Mouse (Mus musculus) spleen, postnatal 36 days (tissue): Measurements from ENCODE around the gene Eif2ak4.
A peak's percentile ranks its signal among the peaks of the same experiment; 100 is the strongest.

ENCODE experiments used
- DNase-seq, 2 experiments: peaks; one replicate each; pipeline ENCODE4 v3.0.0; 2022; ENCODE audit warnings: low spot score in 2 of 2, mixed read lengths in 1 of 2

The Eif2ak4 gene

GRCm38 (mm10) chr2:118404336-118404735 is 15.9 kb downstream of the Eif2ak4 start:
- DNase-seq, result no peak

DNA sequence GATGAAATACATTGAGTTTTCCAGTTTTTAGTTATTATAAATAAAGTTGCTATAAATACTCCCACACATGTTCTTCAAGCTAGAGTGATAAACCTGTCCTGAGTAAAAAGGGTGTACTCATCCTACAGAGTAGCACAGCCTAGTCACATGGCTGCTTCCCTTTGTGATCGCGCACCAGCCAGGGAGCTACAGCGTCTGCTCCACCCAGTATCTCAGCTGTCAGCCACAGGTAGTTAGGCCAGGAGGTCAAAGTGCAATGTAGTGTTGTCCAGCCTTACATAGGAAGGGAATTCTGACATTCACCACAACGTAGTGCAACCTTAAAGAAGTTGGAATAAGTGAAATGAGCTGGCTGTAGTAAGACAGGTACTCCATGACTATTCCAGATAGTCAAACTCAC is 17.1 kb downstream of the Eif2ak4 start:
- no peak for DNase-seq

GRCm38 (mm10) chr2:118406811-118407210 is 18.4 kb downstream of the Eif2ak4 start:
- no peak for DNase-seq

GRCm38 (mm10) chr2:118408336-118408895 is 20.0 kb downstream of the Eif2ak4 start:
- DNase-seq, result no peak

GRCm38 (mm10) chr2:118412821-118413220 is 24.4 kb downstream of the Eif2ak4 start:
- DNase-seq, result no peak

DNA sequence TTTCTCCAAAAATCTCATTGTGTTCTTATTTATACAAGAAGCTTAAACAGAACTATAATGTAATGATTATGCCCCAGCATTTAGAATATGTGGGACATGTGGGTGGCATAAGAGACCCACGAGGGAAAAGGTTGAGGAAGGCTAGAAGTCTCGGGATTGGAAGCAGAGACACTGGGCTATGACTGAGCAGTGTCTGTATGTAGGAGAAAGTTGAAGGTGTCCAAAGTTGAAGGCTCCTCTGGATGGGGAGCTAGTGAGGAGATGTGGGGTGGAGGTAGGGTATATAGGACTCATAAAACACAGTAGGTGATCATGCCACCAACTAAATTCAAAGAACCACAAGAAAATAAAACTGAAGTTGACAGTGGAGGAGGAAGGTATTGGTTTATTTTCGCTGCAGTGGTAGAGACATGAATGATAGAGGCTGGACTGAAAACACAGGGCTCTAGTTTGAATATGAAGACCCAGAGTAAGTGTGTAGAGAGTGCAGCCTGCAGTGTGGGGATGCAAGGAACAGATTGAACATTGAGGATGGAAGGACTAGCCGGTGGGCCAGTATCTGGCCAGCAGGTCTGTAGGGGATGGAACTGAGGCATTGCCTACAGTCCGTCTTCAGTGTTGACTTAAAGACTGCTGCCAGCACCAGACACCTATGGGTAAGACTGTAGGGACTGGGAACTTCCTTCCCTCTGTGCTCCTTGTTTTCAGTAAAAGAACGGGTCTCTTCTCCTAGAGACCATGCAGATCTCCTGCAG is 27.4 kb downstream of the Eif2ak4 start:
- no peak for DNase-seq

GRCm38 (mm10) chr2:118418076-118418475 is 29.7 kb downstream of the Eif2ak4 start:
- no peak for DNase-seq

DNA sequence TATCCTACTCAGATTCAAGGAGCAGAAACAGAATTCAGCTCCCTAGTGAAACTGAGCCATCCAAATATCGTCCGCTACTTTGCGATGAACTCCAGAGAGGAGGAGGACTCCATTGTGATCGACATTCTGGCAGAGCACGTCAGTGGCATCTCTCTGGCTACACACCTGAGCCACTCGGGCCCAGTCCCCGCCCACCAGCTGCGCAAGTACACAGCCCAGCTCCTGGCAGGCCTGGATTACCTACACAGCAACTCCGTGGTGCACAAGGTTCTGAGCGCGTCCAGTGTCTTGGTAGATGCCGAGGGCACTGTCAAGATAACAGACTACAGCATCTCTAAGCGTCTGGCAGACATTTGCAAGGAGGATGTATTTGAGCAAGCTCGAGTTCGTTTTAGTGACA is 33.5 kb downstream of the Eif2ak4 start:
- DNase-seq, result no peak

DNA sequence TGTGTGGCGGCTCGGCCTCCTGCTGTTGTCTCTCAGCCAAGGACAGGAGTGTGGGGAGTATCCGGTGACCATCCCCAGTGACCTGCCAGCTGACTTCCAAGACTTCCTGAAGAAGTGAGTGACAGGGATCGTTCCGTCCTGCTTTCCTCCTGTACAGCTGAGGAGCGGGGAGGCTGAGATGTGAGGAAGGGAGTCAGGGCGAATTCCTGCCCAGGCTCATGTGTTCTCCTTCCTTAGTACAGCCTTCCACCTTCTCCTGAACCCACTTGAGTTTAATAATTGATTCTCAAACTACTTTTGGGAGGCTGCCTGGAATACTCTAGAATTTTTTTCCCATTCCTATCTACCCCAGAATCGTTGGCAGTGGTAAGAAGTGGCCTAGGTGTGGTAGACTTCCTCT is 34.0 kb downstream of the Eif2ak4 start:
- DNase-seq, result no peak

- DNase-seq, result no peak
These were observed 39.9 kb downstream of the Eif2ak4 start for GRCm38 (mm10) chr2:118428296-118428695.

DNA sequence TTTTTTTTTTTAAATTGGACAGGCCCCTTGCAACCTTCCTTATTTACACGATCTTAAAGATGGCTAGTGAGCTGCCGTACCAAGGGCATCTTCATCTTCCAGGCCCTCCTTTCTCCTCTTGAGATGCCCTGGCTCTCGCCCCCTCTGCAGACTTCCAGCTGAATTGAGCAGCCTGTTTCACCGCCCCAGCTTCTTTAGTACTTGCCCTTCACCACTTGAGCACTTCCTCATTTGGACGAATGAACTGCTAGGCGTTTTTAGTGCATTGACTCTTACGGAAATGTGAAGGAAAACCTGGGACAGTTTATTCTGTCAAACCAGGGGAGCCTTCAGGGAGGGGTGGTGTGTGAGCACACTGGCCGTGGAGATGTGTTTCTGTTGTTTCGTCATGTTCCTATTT is 40.9 kb downstream of the Eif2ak4 start:
- no peak for DNase-seq

DNA sequence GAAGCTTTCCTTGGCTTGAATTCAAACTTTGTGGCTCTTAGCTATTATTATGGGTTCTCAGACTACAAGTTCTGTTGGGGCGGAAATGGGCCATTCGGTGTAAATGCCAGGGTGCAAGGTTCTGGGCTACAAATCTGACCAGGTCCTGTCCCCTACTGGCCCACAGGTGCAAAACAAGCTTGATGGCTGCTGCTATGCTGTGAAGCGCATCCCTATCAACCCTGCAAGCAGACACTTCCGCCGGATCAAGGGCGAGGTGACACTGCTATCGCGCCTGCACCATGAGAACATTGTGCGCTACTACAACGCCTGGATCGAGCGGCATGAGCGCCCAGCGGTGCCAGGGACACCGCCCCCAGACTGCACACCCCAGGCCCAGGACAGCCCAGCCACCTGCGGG is 42.2 kb downstream of the Eif2ak4 start:
- DNase-seq, result no peak

DNA sequence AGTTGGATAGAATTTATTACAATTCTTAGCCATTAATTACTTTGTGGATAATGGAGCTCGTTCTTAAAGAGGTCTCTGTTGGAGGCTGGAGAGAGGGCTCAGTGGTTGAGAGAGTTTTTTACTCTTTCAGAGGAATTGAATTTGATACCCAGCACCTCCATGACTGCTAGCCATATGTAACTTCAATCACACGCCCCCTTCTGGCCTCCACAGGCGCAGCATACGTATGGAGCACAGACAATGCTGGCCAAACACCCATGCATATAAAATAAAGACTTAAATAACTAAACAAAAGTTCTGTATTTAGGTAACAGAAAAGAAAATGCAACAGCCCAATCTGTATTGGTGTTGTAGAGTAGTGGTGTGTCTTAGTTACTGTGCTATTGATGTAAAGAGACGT is 43.2 kb downstream of the Eif2ak4 start:
- DNase-seq, result peak; percentile 26 to 32

DNA sequence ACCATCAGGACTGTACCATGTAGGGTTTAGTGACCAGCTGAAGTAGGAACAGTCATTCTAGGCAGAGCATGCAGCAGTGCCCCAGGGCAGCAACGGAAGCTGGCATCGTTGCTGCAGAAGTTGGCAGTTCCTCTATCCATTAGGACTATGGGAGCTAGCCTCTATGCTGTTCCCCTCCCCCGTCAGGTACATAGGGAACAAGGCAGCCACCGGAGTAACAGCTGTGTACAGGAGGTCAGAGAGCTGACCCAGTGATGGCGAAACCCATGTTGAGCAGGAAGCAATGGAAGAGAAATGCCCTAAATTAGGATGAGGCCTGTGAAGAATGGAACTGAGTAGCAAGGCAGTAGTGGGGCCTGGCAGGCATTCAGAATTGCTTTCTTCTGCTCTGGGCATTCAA is 53.8 kb downstream of the Eif2ak4 start:
- DNase-seq, result no peak

DNA sequence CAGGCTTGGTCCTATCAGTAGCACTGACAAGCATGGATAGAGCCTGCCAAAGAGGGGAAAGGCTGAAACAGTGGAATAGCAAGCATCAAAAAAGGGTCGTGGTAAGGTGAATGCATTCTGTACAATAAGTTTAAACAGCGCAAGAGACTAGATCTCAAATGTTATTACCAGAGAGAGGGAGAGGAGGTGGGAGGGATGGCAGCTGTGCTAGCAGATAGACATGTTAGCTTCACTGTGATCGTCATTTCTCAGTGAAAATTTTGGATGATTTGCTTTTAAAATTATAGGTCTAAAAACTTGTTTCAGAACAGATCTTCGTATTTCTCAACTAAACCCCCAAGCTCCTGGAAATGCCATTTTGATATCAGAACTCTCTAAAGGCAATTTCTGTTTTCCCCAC is 54.3 kb downstream of the Eif2ak4 start:
- no peak for DNase-seq

GRCm38 (mm10) chr2:118445696-118446674 is 57.6 kb downstream of the Eif2ak4 start:
- DNase-seq, result no peak

DNA sequence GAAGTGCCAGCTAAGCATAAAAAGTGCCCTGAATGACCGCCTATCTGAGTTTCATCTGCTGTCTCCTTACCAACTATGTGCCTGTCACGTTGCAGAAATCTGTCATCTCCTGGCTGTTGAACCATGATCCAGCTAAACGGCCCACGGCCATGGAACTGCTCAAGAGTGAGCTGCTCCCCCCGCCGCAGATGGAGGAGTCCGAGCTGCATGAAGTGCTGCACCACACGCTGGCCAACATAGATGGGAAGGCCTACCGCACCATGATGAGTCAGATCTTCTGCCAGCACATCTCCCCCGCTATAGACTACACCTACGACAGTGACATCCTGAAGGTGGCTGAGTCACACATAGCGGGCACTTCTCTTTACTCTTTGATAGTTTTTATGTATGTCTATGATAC is 59.8 kb downstream of the Eif2ak4 start:
- no peak for DNase-seq

DNA sequence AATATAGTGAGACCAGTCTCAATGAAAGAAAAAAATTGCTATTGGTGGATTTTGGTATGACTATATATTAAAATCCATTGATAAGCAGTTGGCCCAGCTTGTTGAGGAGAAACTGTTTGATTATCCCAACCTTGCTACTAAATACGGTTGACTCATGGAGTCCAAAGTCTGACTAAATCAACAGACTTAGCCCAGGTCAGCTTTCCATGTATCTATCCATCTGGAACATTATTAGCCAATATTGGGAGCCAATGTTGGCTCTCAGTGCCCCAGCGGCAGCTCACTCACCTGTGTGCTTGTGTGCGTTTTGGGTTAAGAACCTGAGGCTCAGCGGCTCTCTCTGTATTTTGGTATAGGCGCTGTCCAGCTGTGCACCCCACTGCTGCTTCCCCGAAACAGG is 62.6 kb downstream of the Eif2ak4 start:
- no peak for DNase-seq

DNA sequence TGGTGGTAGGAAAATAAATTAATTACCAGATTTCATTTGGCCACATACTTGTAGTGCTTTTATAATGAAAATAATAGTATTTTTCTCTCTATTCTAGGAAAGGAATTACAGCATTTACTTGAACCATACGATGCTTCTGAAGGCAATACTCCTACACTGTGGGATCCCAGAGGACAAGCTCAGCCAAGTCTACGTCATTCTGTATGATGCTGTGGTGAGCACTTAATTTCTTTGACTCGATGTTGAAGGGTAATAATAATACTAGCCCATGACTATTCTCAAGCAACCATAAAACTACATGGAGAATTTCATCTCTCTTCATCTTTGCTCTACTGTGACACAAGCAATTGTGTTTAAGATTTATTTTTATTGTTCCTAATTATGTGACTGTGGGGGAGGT is 68.6 kb downstream of the Eif2ak4 start:
- no peak for DNase-seq

DNA sequence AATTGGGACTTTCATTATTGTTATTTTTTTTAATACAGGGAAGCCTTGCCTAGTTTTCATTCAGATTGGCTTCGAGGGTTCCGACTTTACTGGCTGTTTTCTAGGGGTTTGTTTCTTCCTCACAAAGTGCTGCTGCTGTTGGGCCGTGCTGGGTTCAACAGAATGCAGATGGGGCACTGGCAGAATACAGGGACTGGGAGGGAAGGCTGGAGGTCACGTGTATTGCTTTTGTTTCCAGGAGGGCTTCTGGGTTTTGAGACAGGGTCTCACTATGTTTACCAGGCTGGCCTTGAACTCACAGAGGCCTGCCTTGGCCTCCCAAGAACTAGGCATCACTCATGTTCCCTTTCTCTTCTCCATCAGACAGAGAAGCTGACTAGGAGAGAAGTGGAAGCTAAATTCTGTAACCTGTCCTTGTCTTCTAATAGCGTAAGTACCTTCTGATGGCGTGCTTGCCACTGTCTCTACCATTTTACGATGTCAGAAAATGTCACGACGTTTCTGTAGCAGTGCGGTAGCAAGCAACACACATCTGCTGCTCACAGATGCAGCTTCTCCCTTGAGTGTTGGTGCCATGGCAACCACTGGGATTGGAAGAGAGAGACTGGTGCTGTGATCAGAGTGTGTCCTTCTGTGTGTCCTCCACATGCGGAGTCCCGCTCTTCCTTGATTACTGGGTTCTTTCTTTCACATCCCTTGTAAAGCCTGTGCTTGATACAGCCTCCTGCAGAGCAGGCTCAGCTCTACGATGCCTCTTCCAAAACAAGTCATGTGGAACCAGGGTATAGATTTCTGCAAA is 69.2 kb downstream of the Eif2ak4 start:
- DNase-seq, result no peak

GRCm38 (mm10) chr2:118461480-118462165 is 73.2 kb downstream of the Eif2ak4 start:
- no peak for DNase-seq
